Mouse (Mus musculus) heart, adult 2 months (tissue): ENCODE measurements at regions not wholly inside any gene's neighbourhood (a gene's known extent, or its start where the extent isn't known, plus 50 kb on each side); places are given as distances from the start of the nearest gene placed in this dataset.

Experiments used
- CTCF ChIP-seq: fragments of 200-600 bp; IDR thresholded peaks from 2 replicates; pipeline ENCODE4 v1.8.1; 2022; ENCODE audit warnings: antibody characterized with exemption, mild to moderate bottlenecking, moderate library complexity
- EP300 ChIP-seq: fragments of 200-500 bp; IDR thresholded peaks from 2 replicates; pipeline ENCODE4 v1.6.1; 2011; ENCODE audit warnings: low read depth, low read length, control low read depth; ENCODE audit not compliant: insufficient read depth
- POLR2A ChIP-seq: fragments of 200-500 bp; IDR thresholded peaks from 2 replicates; pipeline ENCODE4 v1.6.1; 2011; ENCODE audit warnings: mild to moderate bottlenecking, low read depth, low read length, control low read depth; ENCODE audit not compliant: insufficient read depth

DNA sequence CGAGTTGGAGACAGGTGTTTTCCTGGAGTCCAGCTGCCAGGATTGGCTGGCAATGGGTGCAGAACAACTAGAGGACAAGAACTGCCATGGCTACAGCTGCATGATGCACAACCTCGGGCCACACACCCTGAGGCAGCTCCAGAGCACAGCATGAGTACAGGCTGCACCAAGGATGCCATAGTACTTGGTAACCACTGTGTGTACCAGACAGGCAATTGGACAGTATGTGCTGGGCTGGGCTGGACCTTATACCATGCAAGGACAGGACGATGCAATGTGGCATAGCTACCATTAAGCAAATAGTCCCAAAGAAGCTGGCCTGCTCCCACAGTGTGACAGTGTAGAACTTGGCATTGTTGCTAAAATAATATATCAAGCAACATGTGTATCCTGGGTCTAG lies 54.6 kb upstream of the Cp start:
- TF ChIP-seq CTCF (no peak), EP300 (no peak), POLR2A (no peak)
